Mouse (Mus musculus) intestine, embryonic 16.5 days (tissue): ENCODE results near the gene Sctr. TPM values are rescaled to one million over a fixed set of nuclear protein-coding genes. Genes with fewer than 3 reads are reported as not detected.
A peak's percentile ranks its signal among the peaks of the same experiment; 100 is the strongest.

Source experiments
- ATAC-seq: fragments of 200-750 bp; cut with Nextera tagmentation; 2 replicates; pipeline ENCODE4 v1.8.0; 2017; ENCODE audit warnings: moderate TSS enrichment, moderate library complexity
- H3K27ac ChIP-seq: fragments of 300-500 bp; sonication (generic); 2 replicates; pipeline ENCODE4 v1.5.1; 2014; ENCODE audit warnings: mild to moderate bottlenecking, low read length
- H3K27me3 ChIP-seq: fragments of 300-500 bp; sonication (generic); replicated peaks from 2 replicates; pipeline ENCODE4 v1.6.1; 2014; ENCODE audit warnings: low read length, control low read depth, mixed read lengths; ENCODE audit not compliant: control insufficient read depth, insufficient read depth
- H3K36me3 ChIP-seq: fragments of 300-500 bp; sonication (generic); 2 replicates; pipeline ENCODE4 v1.6.1; 2014; ENCODE audit warnings: low read length, control low read depth; ENCODE audit not compliant: control insufficient read depth, insufficient read depth
- H3K4me1 ChIP-seq: fragments of 300-500 bp; sonication (generic); 2 replicates; pipeline ENCODE4 v1.6.1; 2014; ENCODE audit warnings: low read length, control low read depth, mixed read lengths; ENCODE audit not compliant: control insufficient read depth, insufficient read depth
- H3K4me2 ChIP-seq: fragments of 300-500 bp; sonication (generic); 2 replicates; pipeline ENCODE4 v1.6.1; 2014; ENCODE audit warnings: low read depth, low read length, control low read depth
- H3K4me3 ChIP-seq: fragments of 300-500 bp; sonication (generic); 2 replicates; pipeline ENCODE4 v1.5.1; 2014; ENCODE audit warnings: mild to moderate bottlenecking, low read length
- H3K9ac ChIP-seq: fragments of 300-500 bp; sonication (generic); 2 replicates; pipeline ENCODE4 v1.6.1; 2014; ENCODE audit warnings: low read depth, low read length
- H3K9me3 ChIP-seq: fragments of 300-500 bp; sonication (generic); 2 replicates; pipeline ENCODE4 v1.6.1; 2016; ENCODE audit warnings: low read length, control low read depth; ENCODE audit not compliant: control insufficient read depth
- WGBS: fragments of 180-500 bp; shearing (Covaris S2); extraction: QIAGEN DNeasy Blood & Tissue Kit; methylation state at CpG from one replicate; pipeline ENCODE4 v1.1.7; 2014; 5-methylcytosine and 5-hydroxymethylcytosine counted together
- polyA plus RNA-seq: library from polyadenylated mRNA; unstranded; fragments of >200 nt; fragmentation: Nextera tagmentation; extraction: Ambion mirVana; gene quantifications from 2 replicates; pipeline ENCODE4 v1.2.1, GENCODE M21; 2015

Sctr gene
- polyA plus RNA-seq, 1 experiment from 2014 or later, result 0.88 TPM

DNA sequence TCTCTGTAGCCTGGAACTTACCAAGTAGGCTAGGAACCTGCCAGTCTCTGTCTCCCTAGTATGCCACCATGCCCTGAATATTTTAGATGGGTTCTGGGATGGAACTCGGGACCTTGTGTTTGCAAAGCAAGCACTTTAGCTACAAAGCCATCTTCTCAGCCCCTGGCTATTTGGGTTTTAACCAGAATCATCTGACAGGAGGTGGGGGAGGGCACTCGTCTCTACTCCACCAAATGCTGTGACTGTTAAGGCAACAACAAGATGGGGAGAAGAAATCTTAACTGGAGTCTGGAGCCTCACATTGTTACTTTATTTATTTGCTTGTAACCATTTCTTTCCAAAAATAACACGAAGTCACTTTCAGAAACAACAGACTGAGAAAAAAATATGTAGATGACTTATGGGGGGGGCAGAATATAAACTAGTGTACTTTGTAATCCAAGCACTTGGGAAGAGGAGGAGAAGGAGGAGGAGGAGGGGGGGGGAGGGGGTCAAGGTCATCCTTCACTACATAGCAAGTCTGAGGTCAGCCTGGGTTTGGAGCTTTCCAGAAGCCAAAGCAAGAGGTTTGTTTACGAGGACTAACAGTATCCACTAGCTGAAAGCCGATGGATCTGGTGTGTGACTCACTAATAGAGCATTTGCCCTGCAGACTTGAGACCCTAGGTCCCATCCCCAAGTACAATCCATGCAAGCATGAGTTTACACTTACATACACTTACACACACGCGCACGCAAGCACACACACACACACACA lies 51.2 kb downstream of the Sctr start:
- H3K4me3 ChIP-seq, result no peak overlapping the region
- no peaks in the 10 kb centered on the region for H3K36me3 ChIP-seq
- ATAC-seq, result no peak
- H3K4me2 ChIP-seq, result no peak overlapping the region
- H3K9ac ChIP-seq, result no peak overlapping the region
- no peaks in the 10 kb centered on the region for H3K9me3 ChIP-seq
- WGBS, result 64% methylated on average over 8 of the region's 8 CpGs
- H3K4me1 ChIP-seq, result no peaks in the 10 kb centered on the region
- H3K27me3 ChIP-seq, result no peaks in the 10 kb centered on the region
- no peak overlapping the region for H3K27ac ChIP-seq

DNA sequence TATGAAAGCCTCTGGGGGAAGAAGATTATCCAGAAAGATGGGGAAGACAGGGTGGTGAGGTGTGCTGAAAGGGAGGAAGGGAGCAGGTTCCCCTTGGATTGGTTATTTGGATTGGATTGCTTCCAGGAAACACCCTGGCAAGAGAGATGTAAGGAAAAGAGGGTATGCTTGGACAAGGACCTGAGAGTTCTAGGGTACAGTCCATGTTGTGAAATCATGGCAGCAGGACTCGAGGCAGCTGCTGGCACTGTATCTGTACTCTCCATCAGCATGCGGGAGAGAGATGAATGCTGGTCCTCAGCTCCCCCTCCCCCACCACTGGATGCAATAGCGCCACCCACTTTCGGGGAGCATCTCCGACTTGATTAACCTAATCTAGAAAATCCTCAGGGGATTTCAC lies 54.0 kb downstream of the Sctr start:
- WGBS, result 79% methylated on average over 5 of the region's 5 CpGs

GRCm38 (mm10) chr1:120062231-120062630 lies 55.5 kb downstream of the Sctr start:
- Histone ChIP-seq H3K27me3 (no peaks in the 10 kb centered on the region), H3K4me3 (no peak overlapping the region), H3K4me1 (peaks cover 8% of the 10 kb centered on the region; the same call in 1 of the 2 replicates), H3K36me3 (no peaks in the 10 kb centered on the region), H3K9ac (no peak overlapping the region), H3K9me3 (no peaks in the 10 kb centered on the region), H3K4me2 (no peak overlapping the region), H3K27ac (no peak overlapping the region)
- no peak for ATAC-seq
- 89% methylated on average over 7 of the region's 7 CpGs for whole genome bisulfite sequencing

More for the DNA sequence above, 54.0 kb downstream of the Sctr start:
- Histone ChIP-seq H3K4me1 (peaks cover 2% of the 10 kb centered on the region; the same call in 1 of the 2 replicates), H3K9ac (no peak overlapping the region), H3K27ac (no peak overlapping the region), H3K4me2 (no peak overlapping the region), H3K27me3 (no peaks in the 10 kb centered on the region), H3K36me3 (no peaks in the 10 kb centered on the region), H3K4me3 (no peak overlapping the region), H3K9me3 (no peaks in the 10 kb centered on the region)
- ATAC-seq, result no peak

GRCm38 (mm10) chr1:120064036-120064682 lies 57.5 kb downstream of the Sctr start:
- ATAC-seq, result peak; percentile 56
- H3K4me3 ChIP-seq, result no peak overlapping the region
- H3K9me3 ChIP-seq, result no peaks in the 10 kb centered on the region
- H3K27ac ChIP-seq, result peak overlapping the region; percentile 50
- no peak overlapping the region for H3K9ac ChIP-seq
- H3K4me1 ChIP-seq, result peaks cover 8% of the 10 kb centered on the region; the same call in 1 of the 2 replicates
- H3K27me3 ChIP-seq, result no peaks in the 10 kb centered on the region
- 85% methylated on average over 11 of the region's 11 CpGs for WGBS
- H3K4me2 ChIP-seq, result no peak overlapping the region
- H3K36me3 ChIP-seq, result no peaks in the 10 kb centered on the region

- Histone ChIP-seq H3K4me2 (no peak overlapping the region), H3K9me3 (no peaks in the 10 kb centered on the region), H3K27me3 (no peaks in the 10 kb centered on the region), H3K4me1 (peaks cover 21% of the 10 kb centered on the region), H3K9ac (no peak overlapping the region), H3K36me3 (no peaks in the 10 kb centered on the region), H3K27ac (peak overlapping the region; percentile 58), H3K4me3 (no peak overlapping the region)
- 64% methylated on average over 8 of the region's 8 CpGs for WGBS
- peak; percentile 62 for ATAC-seq
These were observed 59.5 kb downstream of the Sctr start for GRCm38 (mm10) chr1:120066159-120066558.

DNA sequence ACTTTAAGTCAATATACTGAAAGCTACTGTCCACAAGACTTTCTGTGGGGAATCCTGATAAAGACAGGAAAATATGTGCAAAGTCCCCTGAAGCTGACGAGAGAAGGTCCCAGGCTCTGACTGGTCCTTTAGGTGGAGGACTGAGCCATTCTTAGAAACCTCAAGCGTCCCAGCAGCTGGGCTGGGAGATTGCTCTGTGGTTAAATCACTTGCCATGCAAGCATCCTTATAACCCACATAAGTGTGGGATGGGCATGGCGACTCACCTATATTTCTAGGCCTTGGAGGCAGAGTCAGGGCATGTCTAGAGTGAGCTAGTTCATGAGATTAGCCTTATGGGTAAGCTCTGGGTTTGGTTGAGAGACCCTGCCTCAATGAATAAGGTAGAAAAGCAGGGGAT lies 59.9 kb downstream of the Sctr start:
- H3K4me3 ChIP-seq, result no peak overlapping the region
- no peaks in the 10 kb centered on the region for H3K36me3 ChIP-seq
- H3K27ac ChIP-seq, result peak overlapping the region; percentile 58
- H3K27me3 ChIP-seq, result no peaks in the 10 kb centered on the region
- WGBS, result 72% methylated on average over 3 of the region's 3 CpGs
- ATAC-seq, result no peak
- no peak overlapping the region for H3K4me2 ChIP-seq
- no peak overlapping the region for H3K9ac ChIP-seq
- no peaks in the 10 kb centered on the region for H3K9me3 ChIP-seq
- H3K4me1 ChIP-seq, result peaks cover 21% of the 10 kb centered on the region

- ATAC-seq, result no peak
- Histone ChIP-seq H3K27me3 (no peaks in the 10 kb centered on the region), H3K4me1 (peaks cover 32% of the 10 kb centered on the region), H3K27ac (no peak overlapping the region), H3K4me2 (no peak overlapping the region), H3K4me3 (no peak overlapping the region), H3K9ac (no peak overlapping the region), H3K9me3 (no peaks in the 10 kb centered on the region), H3K36me3 (no peaks in the 10 kb centered on the region)
- 82% methylated on average over 5 of the region's 5 CpGs for WGBS
These were observed 62.4 kb downstream of the Sctr start for GRCm38 (mm10) chr1:120069120-120069519.

GRCm38 (mm10) chr1:120070168-120070567 lies 63.5 kb downstream of the Sctr start:
- H3K9me3 ChIP-seq, result no peaks in the 10 kb centered on the region
- H3K4me2 ChIP-seq, result no peak overlapping the region
- no peaks in the 10 kb centered on the region for H3K27me3 ChIP-seq
- H3K36me3 ChIP-seq, result no peaks in the 10 kb centered on the region
- ATAC-seq, result peak; percentile 37
- peaks cover 40% of the 10 kb centered on the region for H3K4me1 ChIP-seq
- H3K4me3 ChIP-seq, result no peak overlapping the region
- WGBS, result 49% methylated on average over 6 of the region's 6 CpGs
- peak overlapping the region; percentile 39; the same call in 1 of the 2 replicates for H3K27ac ChIP-seq
- H3K9ac ChIP-seq, result no peak overlapping the region; the same call in 1 of the 2 replicates

DNA sequence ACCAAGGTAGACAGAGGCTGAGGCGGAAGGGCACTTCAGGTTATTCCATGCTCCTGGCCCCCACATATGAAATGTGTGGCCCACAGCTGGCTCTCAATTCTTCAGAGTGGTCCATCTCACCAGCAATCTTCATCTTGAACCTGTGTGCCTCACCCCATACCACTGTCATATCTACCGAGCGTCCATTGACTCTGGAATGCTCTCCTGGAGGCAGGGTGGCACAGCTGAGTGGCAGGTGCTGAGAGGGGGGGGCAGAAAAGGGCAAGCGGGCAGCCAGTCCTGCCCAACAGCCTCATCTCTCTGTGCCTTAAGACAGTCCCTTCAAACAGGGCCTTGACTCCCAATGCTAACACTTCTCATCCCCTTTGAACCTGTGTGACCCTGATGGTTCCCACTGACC lies 64.4 kb downstream of the Sctr start:
- Histone ChIP-seq H3K4me2 (no peak overlapping the region), H3K36me3 (no peaks in the 10 kb centered on the region), H3K4me3 (no peak overlapping the region), H3K9ac (no peak overlapping the region), H3K4me1 (peaks cover 35% of the 10 kb centered on the region), H3K27me3 (no peaks in the 10 kb centered on the region), H3K9me3 (no peaks in the 10 kb centered on the region), H3K27ac (no peak overlapping the region)
- no peak for ATAC-seq
- 89% methylated on average over 4 of the region's 4 CpGs for WGBS
